Mouse (Mus musculus): Measurements from ENCODE around the gene Trim71.

Gene Trim71

DNA sequence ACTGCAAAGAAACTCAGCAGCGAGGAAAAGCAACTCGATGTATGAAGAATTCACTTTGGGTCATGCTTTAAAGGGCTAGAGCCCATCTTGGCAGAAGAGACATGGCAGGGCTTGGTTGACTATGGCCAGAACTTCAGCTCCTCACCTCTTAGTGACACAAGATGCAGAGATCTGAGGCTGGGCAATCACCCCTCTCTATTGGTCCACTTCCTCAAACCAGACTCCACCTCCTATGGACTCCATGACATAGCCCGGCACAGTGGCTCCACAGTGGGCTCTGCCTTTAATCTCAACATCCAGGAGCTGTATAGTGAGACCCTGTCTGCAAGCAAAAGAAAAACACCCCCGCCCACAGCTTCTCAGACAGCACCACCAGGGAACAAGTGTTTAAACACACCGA lies 79.4 kb downstream of the Trim71 start:
- no peak for DNase-seq (ENCODE audit: low spot score)

DNA sequence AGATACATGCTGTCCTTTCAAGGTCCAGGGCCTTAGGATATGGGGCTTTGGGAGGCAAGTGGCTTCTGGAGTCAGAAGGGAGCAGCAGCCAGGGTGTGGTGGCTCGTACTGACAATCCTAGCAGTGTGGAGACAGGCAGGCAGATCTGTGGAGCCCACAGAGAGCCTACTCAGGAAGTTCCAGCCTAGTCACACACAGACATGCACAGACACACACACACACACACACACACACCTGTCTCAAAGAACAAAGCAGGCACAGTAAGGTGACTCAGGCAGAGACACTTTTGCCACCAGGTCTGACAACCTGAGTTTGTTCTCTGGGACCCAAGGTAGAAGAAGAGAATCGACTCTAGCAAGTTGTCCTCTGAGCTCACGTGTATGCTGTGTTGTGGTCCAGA lies 83.2 kb downstream of the Trim71 start:
- DNase-seq (ENCODE audit: low spot score): no peak

- no peak for DNase-seq (ENCODE audit: low spot score)
Measured at GRCm38 (mm10) chr9:114477019-114477418, 87.2 kb downstream of the Trim71 start.

DNA sequence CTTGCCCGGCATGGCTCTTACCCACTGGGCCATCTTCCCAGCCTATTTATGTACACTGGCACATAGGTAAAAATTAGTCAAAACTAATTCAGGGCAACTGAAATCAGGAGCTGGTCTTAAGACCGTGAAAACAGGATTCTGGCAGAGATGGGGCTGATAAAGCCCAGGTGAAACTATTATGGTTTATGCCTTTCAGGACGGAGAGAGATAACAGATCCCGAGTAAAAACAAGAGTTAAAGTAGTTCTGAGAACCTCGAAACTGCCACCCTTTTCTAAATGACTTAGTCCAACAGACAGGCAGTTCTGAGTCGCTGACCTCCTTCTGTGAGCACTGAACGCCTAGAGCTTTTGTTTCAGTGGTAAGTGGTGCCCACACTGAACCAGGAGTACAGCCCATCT lies 92.3 kb downstream of the Trim71 start:
- no peak for DNase-seq (ENCODE audit: low spot score)

DNA sequence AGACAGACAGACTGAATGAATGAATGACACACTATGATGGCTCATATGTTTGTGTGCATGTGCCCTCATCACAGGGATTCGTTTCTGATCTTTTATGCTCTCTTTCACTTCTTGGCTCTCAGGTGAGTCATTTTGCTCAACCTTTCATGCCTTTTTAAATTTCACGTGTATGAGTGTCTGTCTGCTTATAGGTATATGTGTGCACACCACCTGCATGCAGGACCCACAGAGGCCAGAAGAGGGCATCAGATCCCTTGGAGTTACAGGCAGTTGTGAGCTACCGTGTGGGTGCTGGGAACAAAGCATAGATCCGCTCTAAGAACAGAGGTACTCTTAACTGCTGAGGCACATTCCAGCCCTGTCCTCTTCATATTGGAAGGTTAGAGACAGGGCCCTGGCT lies 95.5 kb downstream of the Trim71 start:
- DNase-seq (ENCODE audit: low spot score): no peak

DNA sequence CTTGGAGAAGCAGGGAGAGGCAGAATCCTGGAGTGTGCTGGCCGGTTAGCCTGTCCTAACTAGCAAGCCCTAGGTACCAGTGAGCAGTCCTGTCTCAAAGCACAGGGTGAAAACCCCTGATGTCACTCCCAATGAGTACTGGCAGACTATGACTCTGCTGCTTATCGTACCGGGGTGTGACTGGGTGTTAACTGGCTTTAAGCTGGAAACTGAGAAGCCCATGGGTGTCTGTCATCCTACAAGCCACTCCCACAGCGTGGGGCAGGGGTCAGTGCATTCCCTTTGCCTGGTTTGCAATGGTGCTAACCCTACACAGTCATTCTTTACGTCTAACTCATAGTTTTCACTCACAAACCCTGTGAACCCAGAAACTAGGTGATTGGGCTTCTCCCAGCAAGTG lies 96.0 kb downstream of the Trim71 start:
- DNase-seq (ENCODE audit: low spot score): no peak

GRCm38 (mm10) chr9:114466871-114467270 lies 97.3 kb downstream of the Trim71 start:
- no peak for DNase-seq (ENCODE audit: low spot score)

- DNase-seq (ENCODE audit: low spot score): no peak
Measured at GRCm38 (mm10) chr9:114465442-114465841, 98.7 kb downstream of the Trim71 start.

DNA sequence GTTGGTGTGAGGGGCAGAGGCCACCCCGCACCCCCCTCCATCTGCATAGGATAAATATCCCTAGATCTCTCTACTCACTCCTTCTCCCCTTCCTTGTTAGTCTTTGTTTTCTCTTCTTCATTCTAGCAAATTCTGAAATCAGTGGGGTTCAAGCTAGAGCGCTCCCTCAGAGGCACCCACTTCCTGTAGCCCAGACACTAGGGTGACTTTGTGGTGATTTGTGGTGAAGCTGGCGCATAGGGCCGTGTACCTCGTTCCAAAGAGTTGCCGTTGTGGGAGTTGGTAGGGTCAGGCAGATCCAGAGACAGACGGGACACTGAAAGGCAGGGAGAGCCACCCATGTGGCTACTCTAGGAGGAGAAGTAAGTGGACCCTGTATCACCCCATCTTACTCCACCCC lies 101.6 kb downstream of the Trim71 start:
- DNase-seq (ENCODE audit: low spot score): no peak

DNA sequence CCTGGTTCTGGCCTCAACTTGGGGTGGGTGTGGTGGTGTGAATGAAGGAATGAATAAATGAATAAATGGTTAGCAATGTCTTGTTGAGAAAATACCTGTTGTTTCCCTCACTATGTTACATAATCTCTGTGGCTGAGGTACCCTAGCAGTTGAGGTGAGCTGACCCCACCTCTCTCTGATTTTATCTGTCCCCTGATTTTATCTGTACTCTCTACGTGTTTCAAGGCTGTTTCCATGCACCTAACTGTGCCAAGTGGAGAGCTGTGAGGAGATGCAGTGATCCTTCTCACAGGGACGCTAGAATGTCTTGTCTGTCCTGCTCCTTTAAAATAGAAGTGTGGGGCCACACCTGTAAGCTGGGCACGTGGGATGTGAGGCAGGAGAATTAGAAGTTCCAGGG lies 105.7 kb downstream of the Trim71 start:
- DNase-seq (ENCODE audit: low spot score): no peak
